Mouse (Mus musculus): Measurements from ENCODE around the gene Phactr4. TPM values are rescaled to one million over a fixed set of nuclear protein-coding genes. Genes with fewer than 3 reads are reported as not detected.
A peak's percentile ranks its signal among the peaks of the same experiment; 100 is the strongest.

The Phactr4 gene
- polyA plus RNA-seq, 1 experiment from 2014 or later = 15.3 TPM

DNA sequence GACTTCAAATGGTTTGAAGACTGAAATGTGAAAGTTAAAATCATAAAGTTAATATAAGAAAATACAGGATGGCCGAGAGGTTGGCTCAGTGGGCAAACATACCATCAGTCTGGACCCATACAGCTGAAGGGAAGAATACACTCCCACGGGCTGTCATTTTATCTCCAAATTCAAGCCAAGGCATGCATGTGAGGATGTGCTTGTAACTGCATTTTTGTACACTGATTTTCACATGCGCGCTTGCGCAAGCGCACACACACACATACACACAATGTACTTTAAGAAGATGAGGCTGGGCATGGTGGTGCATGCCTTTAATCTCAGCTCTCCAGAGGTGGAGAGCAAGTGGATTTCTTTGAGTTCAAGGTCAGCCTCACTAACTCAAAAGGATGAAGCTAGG lies 33.3 kb upstream of the Phactr4 start:
- no peak for TF ChIP-seq CTCF (IDR thresholded peaks at IDR 0.05)
- no peak for TF ChIP-seq EP300 (IDR thresholded peaks at IDR 0.05)

DNA sequence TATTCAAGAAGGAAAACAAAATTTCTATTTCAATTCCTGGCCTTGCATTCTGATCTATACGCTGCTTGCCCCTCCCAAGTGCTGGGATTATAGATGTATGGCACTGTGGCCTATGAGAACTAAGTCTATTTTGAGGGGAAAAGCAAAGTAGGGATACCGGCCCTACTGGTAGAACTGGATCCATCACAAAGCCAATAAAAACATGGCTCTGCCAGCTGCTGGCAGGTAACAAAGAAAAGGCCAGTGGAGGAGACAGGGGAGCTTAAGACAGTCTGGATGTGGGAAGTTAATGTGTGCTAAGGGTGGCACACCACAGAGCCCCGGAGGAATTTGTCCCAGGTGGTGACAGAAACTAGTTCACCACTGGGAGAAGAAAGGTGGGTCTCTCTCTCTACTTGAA lies 32.9 kb upstream of the Phactr4 start:
- ATAC-seq = no peak
- Histone ChIP-seq H3K9ac (replicated peaks; ENCODE audit: low read depth) (no peak overlapping the region), H3K4me3 (ENCODE audit: low read depth, low read length) (no peak overlapping the region), H3K9me3 (ENCODE audit: low read length) (no peaks in the 10 kb centered on the region), H3K4me1 (ENCODE audit: insufficient read depth, low read depth, low read length) (no peaks in the 10 kb centered on the region), H3K36me3 (ENCODE audit: insufficient read depth, low read length) (peaks cover 6% of the 10 kb centered on the region; the same call in 1 of the 2 replicates), H3K27ac (ENCODE audit: low read length) (no peak overlapping the region), H3K27me3 (replicated peaks; ENCODE audit: insufficient read depth, low read length) (no peaks in the 10 kb centered on the region), H3K4me2 (replicated peaks; ENCODE audit: low read depth, low read length) (no peak overlapping the region)
- no peak for TF ChIP-seq EP300 (IDR thresholded peaks at IDR 0.05)
- no peak for TF ChIP-seq CTCF (IDR thresholded peaks at IDR 0.05)
- 66% methylated on average over 3 of the region's 3 CpGs for WGBS
- no peak for DNase-seq (ENCODE audit: low spot score)

More for the DNA sequence above, 33.3 kb upstream of the Phactr4 start:
- no peaks in the 10 kb centered on the region for H3K27me3 ChIP-seq (replicated peaks; ENCODE audit: insufficient read depth, low read length)
- no peak overlapping the region for H3K27ac ChIP-seq (ENCODE audit: low read length)
- peaks cover 6% of the 10 kb centered on the region; the same call in 1 of the 2 replicates for H3K36me3 ChIP-seq (ENCODE audit: insufficient read depth, low read length)
- no peak overlapping the region for H3K4me3 ChIP-seq (ENCODE audit: low read depth, low read length)
- DNase-seq (ENCODE audit: low spot score) (no peak), ATAC-seq (no peak)
- H3K4me2 ChIP-seq (replicated peaks; ENCODE audit: low read depth, low read length) = no peak overlapping the region
- no peaks in the 10 kb centered on the region for H3K4me1 ChIP-seq (ENCODE audit: insufficient read depth, low read depth, low read length)
- H3K9me3 ChIP-seq (ENCODE audit: low read length) = no peaks in the 10 kb centered on the region
- H3K9ac ChIP-seq (replicated peaks; ENCODE audit: low read depth) = no peak overlapping the region
- WGBS = 88% methylated on average over 6 of the region's 6 CpGs

DNA sequence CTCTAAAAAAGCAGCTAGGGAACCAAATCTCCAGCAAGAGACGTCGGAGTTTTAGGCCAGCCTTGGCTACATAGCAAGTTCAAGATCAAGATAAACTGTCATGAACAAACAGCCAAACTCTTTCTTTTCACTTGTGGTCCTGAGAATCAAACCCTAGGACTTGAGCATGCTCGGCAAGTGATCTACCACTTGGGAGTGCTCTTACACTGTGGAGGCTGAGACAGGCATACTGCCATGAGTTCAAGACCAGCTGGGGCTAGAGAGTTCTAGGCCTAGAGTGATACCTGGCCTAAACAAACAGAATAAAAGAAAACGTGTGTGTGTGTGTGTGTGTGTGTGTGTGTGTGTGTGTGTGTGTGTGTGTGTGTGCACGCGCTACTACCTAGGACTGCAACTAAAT lies 31.9 kb upstream of the Phactr4 start:
- Histone ChIP-seq H3K9ac (replicated peaks; ENCODE audit: low read depth) (no peak overlapping the region), H3K4me2 (replicated peaks; ENCODE audit: low read depth, low read length) (no peak overlapping the region), H3K36me3 (ENCODE audit: insufficient read depth, low read length) (no peaks in the 10 kb centered on the region; the same call in 1 of the 2 replicates), H3K4me3 (ENCODE audit: low read depth, low read length) (no peak overlapping the region), H3K4me1 (ENCODE audit: insufficient read depth, low read depth, low read length) (no peaks in the 10 kb centered on the region), H3K27me3 (replicated peaks; ENCODE audit: insufficient read depth, low read length) (no peaks in the 10 kb centered on the region), H3K27ac (ENCODE audit: low read length) (no peak overlapping the region), H3K9me3 (ENCODE audit: low read length) (no peaks in the 10 kb centered on the region)
- 79% methylated on average over 6 of the region's 6 CpGs for WGBS
- TF ChIP-seq EP300 (IDR thresholded peaks at IDR 0.05) = no peak
- no peak for TF ChIP-seq CTCF (IDR thresholded peaks at IDR 0.05)
- ATAC-seq (no peak), DNase-seq (ENCODE audit: low spot score) (no peak)

DNA sequence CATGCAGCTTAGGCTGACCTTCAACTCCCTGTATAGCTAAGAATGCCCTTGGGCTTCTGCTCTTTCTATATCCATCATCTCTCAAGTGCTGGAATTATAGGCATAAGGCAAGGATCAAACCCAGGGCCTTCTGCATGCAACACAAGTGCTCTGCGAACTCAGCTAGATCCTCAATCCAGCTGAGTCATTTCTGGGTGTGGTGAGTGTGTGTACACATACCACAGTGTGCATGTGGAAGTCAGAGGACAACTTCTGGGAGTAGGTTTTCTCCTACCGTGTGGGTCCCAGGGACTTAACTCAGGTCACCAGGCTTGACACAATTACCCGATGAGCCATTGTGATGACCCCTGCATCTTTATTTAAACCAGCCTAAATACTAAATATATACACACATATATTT lies 27.5 kb upstream of the Phactr4 start:
- TF ChIP-seq CTCF (IDR thresholded peaks at IDR 0.05) (no peak), EP300 (IDR thresholded peaks at IDR 0.05) (no peak)
- no peaks in the 10 kb centered on the region for H3K27me3 ChIP-seq (replicated peaks; ENCODE audit: insufficient read depth, low read length)
- no peak for DNase-seq (ENCODE audit: low spot score)
- H3K4me2 ChIP-seq (replicated peaks; ENCODE audit: low read depth, low read length) = no peak overlapping the region
- no peak overlapping the region for H3K27ac ChIP-seq (ENCODE audit: low read length)
- no peaks in the 10 kb centered on the region for H3K36me3 ChIP-seq (ENCODE audit: insufficient read depth, low read length)
- H3K4me1 ChIP-seq (ENCODE audit: insufficient read depth, low read depth, low read length) = no peaks in the 10 kb centered on the region
- no peak overlapping the region for H3K4me3 ChIP-seq (ENCODE audit: low read depth, low read length)
- H3K9me3 ChIP-seq (ENCODE audit: low read length) = no peaks in the 10 kb centered on the region
- 72% methylated on average over 3 of the region's 3 CpGs for WGBS
- ATAC-seq = no peak
- no peak overlapping the region for H3K9ac ChIP-seq (replicated peaks; ENCODE audit: low read depth)

- H3K9me3 ChIP-seq (ENCODE audit: low read length) = no peaks in the 10 kb centered on the region
- H3K9ac ChIP-seq (replicated peaks; ENCODE audit: low read depth) = no peak overlapping the region
- no peak for ATAC-seq
- no peak for DNase-seq (ENCODE audit: low spot score)
- H3K4me1 ChIP-seq (ENCODE audit: insufficient read depth, low read depth, low read length) = no peaks in the 10 kb centered on the region
- TF ChIP-seq CTCF (IDR thresholded peaks at IDR 0.05) (no peak), EP300 (IDR thresholded peaks at IDR 0.05) (no peak)
- H3K4me3 ChIP-seq (ENCODE audit: low read depth, low read length) = no peak overlapping the region
- WGBS = 63% methylated on average over 12 of the region's 12 CpGs
- H3K27me3 ChIP-seq (replicated peaks; ENCODE audit: insufficient read depth, low read length) = no peaks in the 10 kb centered on the region
- H3K36me3 ChIP-seq (ENCODE audit: insufficient read depth, low read length) = no peaks in the 10 kb centered on the region
- H3K4me2 ChIP-seq (replicated peaks; ENCODE audit: low read depth, low read length) = no peak overlapping the region
- H3K27ac ChIP-seq (ENCODE audit: low read length) = no peak overlapping the region
Observed at GRCm38 (mm10) chr4:132446105-132446504, 23.8 kb upstream of the Phactr4 start.

- Histone ChIP-seq H3K27ac (ENCODE audit: low read length) (no peak overlapping the region), H3K4me2 (replicated peaks; ENCODE audit: low read depth, low read length) (no peak overlapping the region), H3K9me3 (ENCODE audit: low read length) (no peaks in the 10 kb centered on the region), H3K9ac (replicated peaks; ENCODE audit: low read depth) (no peak overlapping the region), H3K27me3 (replicated peaks; ENCODE audit: insufficient read depth, low read length) (no peaks in the 10 kb centered on the region), H3K36me3 (ENCODE audit: insufficient read depth, low read length) (no peaks in the 10 kb centered on the region), H3K4me3 (ENCODE audit: low read depth, low read length) (no peak overlapping the region), H3K4me1 (ENCODE audit: insufficient read depth, low read depth, low read length) (no peaks in the 10 kb centered on the region)
- ATAC-seq (no peak), DNase-seq (ENCODE audit: low spot score) (no peak)
- no peak for TF ChIP-seq CTCF (IDR thresholded peaks at IDR 0.05)
- TF ChIP-seq EP300 (IDR thresholded peaks at IDR 0.05) = no peak
- WGBS = 76% methylated on average over 8 of the region's 8 CpGs
Observed at GRCm38 (mm10) chr4:132444516-132444915, 22.2 kb upstream of the Phactr4 start.

GRCm38 (mm10) chr4:132437857-132438256 lies 15.6 kb upstream of the Phactr4 start:
- Histone ChIP-seq H3K27ac (ENCODE audit: low read length) (no peak overlapping the region), H3K4me2 (replicated peaks; ENCODE audit: low read depth, low read length) (peak overlapping the region; percentile 25; the same call in 1 of the 2 replicates), H3K27me3 (replicated peaks; ENCODE audit: insufficient read depth, low read length) (no peaks in the 10 kb centered on the region), H3K9ac (replicated peaks; ENCODE audit: low read depth) (no peak overlapping the region), H3K9me3 (ENCODE audit: low read length) (no peaks in the 10 kb centered on the region), H3K4me1 (ENCODE audit: insufficient read depth, low read depth, low read length) (no peaks in the 10 kb centered on the region), H3K36me3 (ENCODE audit: insufficient read depth, low read length) (no peaks in the 10 kb centered on the region), H3K4me3 (ENCODE audit: low read depth, low read length) (no peak overlapping the region)
- DNase-seq (ENCODE audit: low spot score) (no peak), ATAC-seq (no peak)
- WGBS = 34% methylated on average over 11 of the region's 11 CpGs
- no peak for TF ChIP-seq EP300 (IDR thresholded peaks at IDR 0.05)
- TF ChIP-seq CTCF (IDR thresholded peaks at IDR 0.05) = no peak

Data from lung, postnatal 0 days (tissue).